Mouse (Mus musculus) ovary, postnatal 10 days (tissue): ENCODE results near the gene Mansc1.
"Not testable (repeated sequence)": the region's sequence is repeated elsewhere in the genome, so short reads cannot be mapped to it uniquely, and the experiment has no call there.

Experiments
- DNase-seq: peaks from one replicate; pipeline ENCODE4 v3.0.0; 2022; ENCODE audit warnings: low spot score

Gene Mansc1

GRCm38 (mm10) chr6:134631947-134632687 is at the start of gene Mansc1:
Mansc1 (minus strand) TSS chr6:134632488.
- DNase-seq: peak; percentile 26

- DNase-seq: not testable (repeated sequence)
These were observed 47.0 kb upstream of the Mansc1 start for GRCm38 (mm10) chr6:134679330-134679729.

- no peak for DNase-seq
These were observed 45.7 kb upstream of the Mansc1 start for GRCm38 (mm10) chr6:134678037-134678436.

GRCm38 (mm10) chr6:134677504-134677903 is 45.2 kb upstream of the Mansc1 start:
- no peak for DNase-seq

DNA sequence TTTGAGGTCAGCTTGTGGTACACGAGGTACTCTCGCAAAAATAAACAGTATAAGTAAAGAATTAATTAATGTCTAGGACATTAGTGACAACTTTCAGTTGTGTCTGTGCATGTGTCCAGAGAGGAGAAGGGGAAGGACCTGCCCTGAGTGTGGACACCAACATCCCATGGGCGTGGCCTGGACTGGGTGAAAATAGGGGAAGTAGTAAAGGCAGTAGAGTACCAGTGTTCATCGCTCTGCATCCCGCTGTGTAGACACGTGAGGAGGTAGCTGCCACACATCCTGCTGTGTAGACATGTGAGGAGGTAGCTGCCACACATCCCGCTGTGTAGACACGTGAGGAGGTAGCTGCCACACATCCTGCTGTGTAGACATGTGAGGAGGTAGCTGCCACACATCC is 41.4 kb upstream of the Mansc1 start:
- DNase-seq: not testable (repeated sequence)

DNA sequence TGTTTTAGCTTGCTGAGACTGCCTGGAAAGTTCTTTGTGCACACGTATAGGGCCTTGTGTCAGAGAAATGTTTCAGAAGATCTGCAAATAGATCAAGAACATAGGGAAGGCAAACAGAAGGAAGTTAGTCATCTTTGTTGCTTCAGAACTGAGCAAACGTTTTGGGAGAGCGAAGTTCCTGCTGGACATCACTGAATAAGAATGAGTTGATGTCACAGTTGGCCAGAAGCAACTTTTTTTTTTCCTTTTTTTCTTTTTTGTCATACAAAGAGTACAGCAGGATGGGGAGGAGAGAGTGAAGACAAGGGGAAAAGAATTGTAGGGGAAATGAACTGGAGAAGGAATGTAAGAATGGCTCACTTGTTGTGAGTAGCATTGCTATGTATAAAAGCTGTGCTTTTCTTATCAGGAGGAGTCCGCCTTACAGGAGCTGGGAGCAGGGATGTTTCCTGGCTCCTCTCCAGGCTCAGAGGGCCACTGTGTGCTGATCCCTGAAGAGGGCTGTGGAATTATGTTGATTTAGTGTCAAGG is 38.7 kb upstream of the Mansc1 start:
- no peak for DNase-seq

DNA sequence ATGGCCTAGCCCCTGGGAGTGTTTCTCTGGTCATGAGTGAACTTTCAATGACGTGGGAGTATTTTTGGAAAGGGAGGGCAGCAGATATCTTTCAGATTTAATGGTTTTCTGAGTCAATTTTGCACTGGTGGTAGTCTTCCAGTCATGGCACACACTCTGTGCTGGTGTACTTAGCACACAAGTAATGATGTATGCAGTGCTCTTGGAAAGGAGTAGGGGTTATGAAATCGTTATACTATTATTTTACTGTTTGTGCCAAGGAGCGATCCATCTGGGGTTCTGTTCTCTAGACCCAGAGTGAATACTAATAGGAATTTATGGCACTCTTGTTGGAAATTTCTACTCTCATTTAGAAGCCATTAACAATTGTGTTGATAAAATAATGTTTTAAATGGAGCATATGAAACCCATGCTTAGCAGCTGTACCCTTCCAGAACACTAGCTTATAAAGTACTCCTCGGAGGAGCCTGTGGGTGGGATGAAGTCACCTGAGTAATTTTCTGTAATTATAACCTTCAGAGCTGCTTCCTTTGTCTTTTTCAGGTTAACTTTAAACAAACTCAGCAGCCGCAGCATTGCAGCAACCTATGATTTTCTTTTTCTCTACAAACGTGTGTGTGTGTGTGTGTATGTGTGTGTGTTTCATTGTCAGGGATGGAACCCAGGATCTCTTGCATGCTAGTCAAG is 37.0 kb upstream of the Mansc1 start:
- no peak for DNase-seq

DNA sequence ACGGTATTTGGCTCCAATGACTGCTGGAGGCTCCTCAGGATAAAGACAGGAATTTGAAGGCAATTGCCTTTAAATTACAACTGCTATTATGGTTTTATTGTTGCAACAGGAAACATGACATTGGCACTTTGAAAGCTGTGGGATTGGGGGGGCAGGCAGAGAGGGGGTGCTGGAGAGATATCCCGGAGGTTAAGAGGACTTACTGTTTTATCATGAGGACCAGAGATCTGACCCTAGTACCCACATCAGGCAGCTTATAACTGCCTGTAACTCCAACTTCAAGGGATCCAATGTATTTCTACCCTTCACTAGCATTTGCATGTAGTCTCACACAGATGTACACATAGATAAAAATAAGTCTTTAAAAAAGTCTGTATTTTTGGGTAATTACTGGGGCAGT is 36.2 kb upstream of the Mansc1 start:
- no peak for DNase-seq

GRCm38 (mm10) chr6:134665817-134666216 is 33.5 kb upstream of the Mansc1 start:
- DNase-seq: no peak

DNA sequence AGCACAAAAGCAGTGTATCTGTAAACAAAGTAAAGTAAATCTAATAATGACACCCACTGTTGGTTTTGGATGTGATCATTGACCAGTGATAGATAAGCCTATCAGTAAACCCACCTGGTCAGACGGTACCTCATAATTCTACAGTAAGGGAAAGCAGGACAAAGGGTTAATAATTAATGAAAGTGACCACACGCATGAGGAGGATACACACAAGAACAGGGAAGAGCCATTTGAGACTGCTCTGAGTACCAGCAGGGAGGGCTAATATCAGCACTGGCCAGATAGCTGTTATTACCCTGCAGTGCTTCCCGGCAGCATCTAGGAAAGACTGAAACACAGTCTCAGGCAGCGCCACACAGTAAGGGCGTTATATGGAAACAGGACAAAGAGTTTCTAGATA is 32.3 kb upstream of the Mansc1 start:
- DNase-seq: no peak

DNA sequence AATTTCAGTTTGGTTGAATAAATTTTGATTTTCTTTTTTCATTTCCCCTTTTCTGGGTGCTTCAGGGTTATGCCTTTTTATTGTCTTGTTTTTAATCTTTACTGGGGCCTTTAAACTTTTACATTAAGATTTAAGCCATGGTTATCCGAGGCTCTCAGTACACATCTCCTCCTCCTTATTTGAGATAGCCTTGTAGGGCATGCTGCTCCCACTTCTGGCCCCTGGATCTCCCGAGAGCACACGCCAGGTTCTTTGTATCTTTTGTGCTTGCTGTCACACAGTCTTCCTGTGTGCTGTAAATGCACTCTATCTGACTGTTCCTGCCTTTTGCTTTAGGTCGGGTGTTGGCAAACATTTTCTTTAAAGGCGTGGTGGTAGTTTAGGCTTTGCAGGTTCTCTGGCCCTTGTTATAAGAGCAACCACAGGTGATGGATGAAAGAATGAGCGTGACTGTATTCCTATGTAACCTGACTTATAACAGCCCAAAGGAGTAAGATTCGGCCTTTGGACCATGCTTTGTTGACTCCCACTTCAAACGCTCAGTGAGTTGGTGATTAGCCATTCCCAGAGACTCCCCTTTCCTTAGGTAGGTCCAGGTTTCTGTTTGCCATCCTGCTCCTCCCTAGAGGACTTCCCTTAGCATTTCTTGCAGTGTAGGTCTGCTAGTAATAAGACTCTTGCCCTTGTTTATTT is 28.6 kb upstream of the Mansc1 start:
- no peak for DNase-seq

DNA sequence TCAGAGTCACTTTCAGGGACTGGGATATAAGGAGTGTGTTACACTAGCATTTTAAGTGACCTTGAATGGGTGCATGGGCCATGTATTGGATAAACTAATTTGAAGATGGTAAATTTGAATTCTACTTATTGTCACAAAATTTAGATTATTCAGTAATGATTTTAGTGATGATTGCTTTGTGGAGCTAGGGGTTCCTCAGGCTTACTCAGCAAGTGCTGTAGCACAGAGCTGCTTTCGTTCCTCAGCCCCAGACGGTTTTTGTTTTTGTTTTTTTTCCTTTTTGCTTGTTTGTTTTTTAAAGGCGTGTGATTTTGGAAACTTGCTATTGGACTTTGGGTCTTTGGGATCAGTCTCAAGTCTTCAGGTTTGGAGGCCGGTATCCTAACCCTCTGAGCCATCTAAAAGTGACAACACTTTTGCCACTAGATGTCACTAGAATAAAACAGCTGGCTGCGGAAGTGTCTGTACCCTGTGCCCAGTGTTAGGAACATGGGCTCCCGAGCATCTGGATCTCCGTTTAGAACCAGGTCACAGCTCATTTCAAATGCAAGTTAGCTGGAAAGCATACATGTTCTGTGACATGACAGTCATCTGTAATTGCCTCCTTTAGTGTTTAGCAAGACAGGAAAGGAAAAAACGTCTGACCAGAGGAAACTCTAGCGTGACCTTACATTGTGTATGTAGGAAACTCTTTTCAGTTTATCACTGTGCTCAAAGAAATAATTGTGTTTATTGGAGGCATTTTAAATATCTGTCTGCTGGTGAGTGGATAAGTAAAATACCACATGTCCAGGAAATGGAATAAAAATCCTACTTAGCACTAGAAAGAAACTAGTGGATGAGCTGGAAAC is 27.0 kb upstream of the Mansc1 start:
- DNase-seq: no peak

DNA sequence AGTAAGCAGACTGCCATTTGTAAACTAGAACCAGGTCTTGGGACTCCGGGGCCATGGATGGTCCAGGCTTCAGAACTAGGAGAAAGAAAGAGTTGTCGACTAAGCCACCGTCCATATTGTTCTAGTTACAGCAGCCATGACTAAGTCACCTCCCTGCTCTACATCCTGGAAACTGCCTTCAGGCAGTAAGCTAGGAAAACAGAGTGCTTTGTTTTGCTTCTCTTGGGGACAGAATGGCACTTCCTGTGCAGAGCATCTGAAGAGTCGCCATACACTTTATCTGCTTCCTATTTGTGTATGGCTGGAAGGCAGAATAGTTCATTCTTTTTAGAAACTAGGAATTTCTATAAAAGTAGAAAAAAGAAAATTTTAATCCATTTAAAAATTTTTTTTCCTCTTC is 24.2 kb upstream of the Mansc1 start:
- no peak for DNase-seq

- DNase-seq: no peak
These were observed 16.1 kb upstream of the Mansc1 start for GRCm38 (mm10) chr6:134648356-134648755.

DNA sequence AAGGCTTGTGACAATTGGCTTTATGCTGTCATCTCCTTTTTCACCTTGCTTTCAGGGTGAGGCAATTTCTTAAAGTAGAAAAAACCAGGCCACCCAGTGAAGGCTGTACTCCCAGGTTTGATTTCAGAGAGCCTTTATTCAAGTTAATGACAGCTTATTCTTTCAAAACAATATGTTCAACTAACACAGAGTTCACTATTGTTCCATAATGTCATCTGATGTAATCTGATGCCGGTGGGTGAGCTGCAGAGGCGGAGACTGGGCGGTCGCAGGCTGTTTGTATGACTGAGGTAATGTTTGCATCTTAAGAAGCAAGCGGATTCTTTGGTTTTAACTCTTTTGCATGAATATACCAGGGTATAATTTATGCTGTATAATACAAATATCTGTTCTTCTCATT is 15.3 kb upstream of the Mansc1 start:
- no peak for DNase-seq

DNA sequence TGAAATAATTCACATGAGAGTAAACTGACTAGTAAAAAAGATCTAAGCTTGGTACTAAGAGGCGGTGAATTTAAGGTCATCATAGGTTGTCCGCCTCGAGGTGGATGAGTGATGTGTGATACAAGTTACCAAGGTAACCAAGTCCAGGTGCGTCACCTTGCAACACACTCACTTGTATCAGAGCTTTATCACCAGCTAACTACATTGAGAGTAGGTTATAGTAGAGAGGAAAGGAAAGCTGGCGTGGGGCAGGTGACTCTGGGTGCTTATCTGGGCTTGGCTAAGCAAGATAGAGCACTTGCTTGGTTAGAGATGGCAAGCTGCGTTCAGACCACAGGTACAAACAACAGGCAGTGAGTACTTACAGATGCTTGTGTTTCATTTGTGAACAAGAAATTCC is 14.5 kb upstream of the Mansc1 start:
- DNase-seq: no peak

DNA sequence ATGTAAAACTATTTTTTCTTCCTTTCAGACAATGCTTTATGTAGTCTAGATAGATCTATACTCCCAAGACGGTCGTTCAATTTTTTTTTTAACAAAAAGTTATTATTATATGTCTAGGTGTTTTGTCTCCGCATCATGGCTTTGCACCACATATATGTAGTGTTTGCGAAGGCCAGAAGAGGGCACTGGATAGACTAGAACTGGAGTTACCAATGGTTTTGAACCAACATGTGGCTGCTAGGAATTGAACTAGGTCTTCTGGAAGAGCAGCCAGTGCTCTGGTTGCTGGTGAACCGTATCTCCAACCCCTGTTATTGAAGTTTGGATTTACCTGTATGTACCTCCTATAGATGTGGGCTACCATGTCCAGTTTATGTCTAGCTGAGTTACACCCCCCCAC is 11.0 kb upstream of the Mansc1 start:
- no peak for DNase-seq

- DNase-seq: no peak
These were observed 9.6 kb upstream of the Mansc1 start for GRCm38 (mm10) chr6:134641738-134642446.

- DNase-seq: peak; percentile 72
These were observed 8.5 kb upstream of the Mansc1 start for GRCm38 (mm10) chr6:134640485-134641475.

DNA sequence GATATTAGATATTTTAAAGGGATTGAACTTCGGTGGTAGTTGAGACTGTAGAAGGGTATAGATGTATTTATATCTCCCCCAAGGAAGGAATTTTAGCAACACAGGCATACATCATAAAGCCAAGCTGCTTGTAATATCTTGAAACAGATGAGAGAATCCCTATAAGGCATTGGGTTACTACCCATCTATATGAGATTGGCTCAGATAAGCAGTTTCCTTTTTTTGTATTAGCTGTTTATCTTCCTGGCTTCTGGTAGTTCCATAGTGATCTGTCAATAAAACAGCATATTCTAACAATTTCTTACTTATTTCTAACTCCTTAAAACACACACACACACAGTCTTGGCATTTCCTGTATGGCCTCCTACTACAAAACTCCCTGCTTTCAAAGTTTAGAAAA is 7.6 kb upstream of the Mansc1 start:
- DNase-seq: no peak
